7 mouse cellular contexts compared by ENCODE assay signal in the genomic region with DNA sequence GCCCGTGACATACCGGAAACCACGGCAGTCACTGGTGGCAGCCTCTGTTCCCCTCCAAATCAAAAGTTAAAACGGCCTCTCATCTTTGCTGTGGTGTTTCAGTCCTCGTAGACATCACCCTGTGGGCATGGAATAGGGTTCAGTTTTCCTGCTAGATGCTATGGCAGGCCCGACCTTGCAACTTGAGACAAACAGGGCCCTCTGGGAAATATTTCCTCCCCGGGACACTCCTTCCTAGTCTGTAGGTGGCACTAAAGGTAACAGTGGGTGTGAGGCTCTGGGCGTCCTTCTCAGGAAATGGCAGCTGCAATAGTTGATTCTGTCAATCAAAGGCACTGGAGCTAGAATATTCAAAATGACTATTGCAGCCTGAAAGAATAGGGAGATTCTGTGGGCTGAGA.
A peak's percentile ranks its signal among the peaks of the same experiment; 100 is the strongest.
DNase-seq lines count a peak whose midpoint lies in the region; ATAC-seq and TF ChIP-seq lines count a peak whose summit lies in the region.

No protein-coding gene starts in this region.

- DNase-seq in ES-E14 (ENCODE audit: low read depth, low spot score), result no peak
- DNase-seq in liver, embryonic 13.5 days, result peak; percentile 59
- DNase-seq in spleen, adult 2 months (ENCODE audit: low read depth in 1 of 2, low spot score in 2 of 2), result peak; percentile 47 to 53
- DNase-seq in urinary bladder, postnatal 25 days (ENCODE audit: low spot score), result no peak
- DNase-seq in frontal cortex, postnatal 10 days (ENCODE audit: low spot score in 2 of 2), result no peak
- no peak for DNase-seq in heart, postnatal 36 days

- no peak overlapping the region for H3K4me3 ChIP-seq in ES-E14 (ENCODE audit: insufficient read depth in 1 of 2, low read depth in 1 of 2, low read length in 2 of 2, poor library complexity in 1 of 2, severe bottlenecking in 1 of 2)
- peak overlapping the region; percentile 61 for H3K4me3 ChIP-seq in liver, embryonic 13.5 days (replicated peaks)
- H3K4me3 ChIP-seq in spleen, adult 2 months (ENCODE audit: extremely low read depth, insufficient read depth, insufficient read length), result peak overlapping the region; percentile 58

- 21% methylated on average over 8 of the region's 8 CpGs for WGBS in liver, embryonic 13.5 days (ENCODE audit: insufficient replicate concordance)
- 8% methylated on average over 8 of the region's 8 CpGs for WGBS in spleen, adult 2 months

- peak overlapping the region; percentile 51; the same call in 1 of the 2 replicates for H3K9ac ChIP-seq in ES-E14 (ENCODE audit: insufficient read depth, low read depth, low read length, poor library complexity, severe bottlenecking)
- H3K9ac ChIP-seq in liver, embryonic 13.5 days, result peak overlapping the region; percentile 77

- H3K4me2 ChIP-seq in liver, embryonic 13.5 days, result peak overlapping the region; percentile 78

- peaks cover 2 to 15% of the 10 kb centered on the region in 2 experiments; a peak in 3 of 4 replicates for H3K4me1 ChIP-seq in ES-E14 (ENCODE audit: control insufficient read depth in 2 of 2, insufficient read depth in 2 of 2, low read length in 2 of 2, poor library complexity in 1 of 2)
- H3K4me1 ChIP-seq in liver, embryonic 13.5 days (replicated peaks), result peaks cover 56% of the 10 kb centered on the region
- H3K4me1 ChIP-seq in spleen, adult 2 months (ENCODE audit: control insufficient read depth, insufficient read depth, insufficient read length), result peaks cover 8% of the 10 kb centered on the region; the same call in 1 of the 2 replicates

- in situ Hi-C loops in ES-E14 (cut with MboI; ENCODE audit: low sequenced_read_pairs in 2 of 2, unreplicated experiment in 2 of 2), result no loop called here

- TF ChIP-seq POLR2A in spleen, adult 2 months (IDR thresholded peaks at IDR 0.05; ENCODE audit: low read depth, low read length), result no peak

- H3K27me3 ChIP-seq in liver, embryonic 13.5 days, result no peaks in the 10 kb centered on the region
- no peaks in the 10 kb centered on the region for H3K27me3 ChIP-seq in spleen, adult 2 months (ENCODE audit: control insufficient read depth, insufficient read depth, low read length)

- intact Hi-C loops in heart, postnatal 36 days (cut with DNase I), result no loop called here

- H3K27ac ChIP-seq in ES-E14 (ENCODE audit: insufficient read depth, low read depth, low read length, poor library complexity, severe bottlenecking), result peak overlapping the region; percentile 8; the same call in 1 of the 2 replicates
- H3K27ac ChIP-seq in liver, embryonic 13.5 days, result peak overlapping the region; percentile 92
- H3K27ac ChIP-seq in spleen, adult 2 months (ENCODE audit: insufficient read depth, low read length), result peak overlapping the region; percentile 92

- peak; percentile 81 for ATAC-seq in CD4-positive, CD25-positive, alpha-beta regulatory T cell, adult 4 months
- peak; percentile 74 for ATAC-seq in liver, embryonic 13.5 days (ENCODE audit: low read depth)

- no peaks in the 10 kb centered on the region for H3K9me3 ChIP-seq in ES-E14 (ENCODE audit: control insufficient read depth, insufficient read depth, low read depth, low read length)
- no peaks in the 10 kb centered on the region for H3K9me3 ChIP-seq in liver, embryonic 13.5 days (replicated peaks)

- no peaks in the 10 kb centered on the region; the same call in 1 of the 2 replicates for H3K36me3 ChIP-seq in ES-E14 (ENCODE audit: control insufficient read depth, insufficient read depth, low read length, poor library complexity, severe bottlenecking)
- peaks cover 12% of the 10 kb centered on the region; the same call in 1 of the 2 replicates for H3K36me3 ChIP-seq in liver, embryonic 13.5 days
- H3K36me3 ChIP-seq in spleen, adult 2 months (ENCODE audit: control insufficient read depth, insufficient read depth, low read length), result no peaks in the 10 kb centered on the region

- TF ChIP-seq CTCF in spleen, adult 2 months (IDR thresholded peaks at IDR 0.05; ENCODE audit: extremely low read depth, insufficient read depth, insufficient read length, insufficient replicate concordance), result peak; percentile 12; the same call in 1 of the 2 replicates

TF ChIP-seq in ES-E14, 5 proteins besides CTCF, POLR2A, EP300 and RAD21:
- TF ChIP-seq CHD2 (IDR thresholded peaks at IDR 0.05; ENCODE audit: low read depth, low read length) (no peak), MAFK (IDR thresholded peaks at IDR 0.05; ENCODE audit: insufficient read depth, low read depth, low read length) (no peak), HCFC1 (IDR thresholded peaks at IDR 0.05; ENCODE audit: borderline replicate concordance, insufficient read depth, low read length) (no peak), ZNF384 (IDR thresholded peaks at IDR 0.05; ENCODE audit: low read depth, low read length) (no peak), ZC3H11A (IDR thresholded peaks at IDR 0.05; ENCODE audit: borderline replicate concordance, low read depth, low read length) (no peak)

Comparison
In these comparisons a context has a peak if more than half of its experiments do, and no peak if none do; other contexts are left out.
1. DNase-seq: peak in liver, embryonic 13.5 days (single experiment) and spleen, adult 2 months (2 of 2); none in ES-E14 (single experiment), urinary bladder, postnatal 25 days (single experiment), frontal cortex, postnatal 10 days (0 of 2) and heart, postnatal 36 days (0 of 2).
2. H3K27ac ChIP-seq: peak in every context shown above with its lines; median percentile 92 in liver, embryonic 13.5 days; 92 in spleen, adult 2 months; 8 in ES-E14.
3. H3K4me3 ChIP-seq: peak in liver, embryonic 13.5 days (single experiment) and spleen, adult 2 months (single experiment); none in ES-E14 (0 of 2).